Mouse (Mus musculus) heart, embryonic 14.5 days (tissue): ENCODE results near the gene Celf2. TPM values are rescaled to one million over a fixed set of nuclear protein-coding genes. Genes with fewer than 3 reads are reported as not detected.

Experiments
- ATAC-seq: fragments of 200-750 bp; cut with Nextera tagmentation; 2 replicates; pipeline ENCODE4 v1.8.0; 2017; ENCODE audit warnings: low read depth, moderate TSS enrichment; ENCODE audit not compliant: insufficient number of reproducible peaks, insufficient read depth, low FRiP score
- H3K27ac ChIP-seq, 2 experiments: fragments of 200-500 bp in 1 of 2; fragments of 300-500 bp in 1 of 2; sonication (generic) in 1 of 2; replicated peaks in 1 of 2; 2 replicates each; pipeline ENCODE4 v1.5.1; 2012 to 2014; ENCODE audit warnings: low read depth in 2 of 2, low read length in 2 of 2, control low read depth in 1 of 2, mild to moderate bottlenecking in 1 of 2, mixed read lengths in 1 of 2; ENCODE audit not compliant: control insufficient read depth in 1 of 2, insufficient read depth in 1 of 2
- H3K27me3 ChIP-seq: fragments of 300-500 bp; sonication (generic); 2 replicates; pipeline ENCODE4 v1.6.1; 2014; ENCODE audit warnings: mild to moderate bottlenecking, low read length, control low read depth; ENCODE audit not compliant: control insufficient read depth, insufficient read depth
- H3K36me3 ChIP-seq: fragments of 300-500 bp; sonication (generic); 2 replicates; pipeline ENCODE4 v1.6.1; 2014; ENCODE audit warnings: mild to moderate bottlenecking, control low read depth, low read length, mixed read lengths; ENCODE audit not compliant: control insufficient read depth, insufficient read depth
- H3K4me1 ChIP-seq, 2 experiments: fragments of 200-500 bp in 1 of 2; fragments of 300-500 bp in 1 of 2; sonication (generic) in 1 of 2; 2 replicates each; pipeline ENCODE4 v1.6.1; 2012 to 2014; ENCODE audit warnings: low read length in 2 of 2, control low read depth in 1 of 2, mixed read lengths in 1 of 2; ENCODE audit not compliant: control insufficient read depth in 2 of 2, insufficient read depth in 2 of 2
- H3K4me2 ChIP-seq: fragments of 300-500 bp; sonication (generic); 2 replicates; pipeline ENCODE4 v1.6.1; 2014; ENCODE audit warnings: mild to moderate bottlenecking, low read length
- H3K4me3 ChIP-seq, 2 experiments: fragments of 200-500 bp in 1 of 2; fragments of 300-500 bp in 1 of 2; sonication (generic) in 1 of 2; 2 replicates each; pipeline ENCODE4 v1.5.1; 2012 to 2014; ENCODE audit warnings: low read length in 2 of 2, mild to moderate bottlenecking in 2 of 2, control low read depth in 1 of 2, low read depth in 1 of 2, moderate library complexity in 1 of 2; ENCODE audit not compliant: control insufficient read depth in 1 of 2, insufficient read depth in 1 of 2
- H3K9ac ChIP-seq: fragments of 300-500 bp; sonication (generic); 2 replicates; pipeline ENCODE4 v1.6.1; 2014; ENCODE audit warnings: mild to moderate bottlenecking, low read length
- H3K9me3 ChIP-seq: fragments of 300-500 bp; sonication (generic); 2 replicates; pipeline ENCODE4 v1.6.1; 2016; ENCODE audit warnings: low read length, control low read depth; ENCODE audit not compliant: control insufficient read depth
- WGBS: fragments of 180-500 bp; shearing (Covaris S2); extraction: QIAGEN DNeasy Blood & Tissue Kit; methylation state at CpG from one replicate; pipeline ENCODE4 v1.1.7; 2014; 5-methylcytosine and 5-hydroxymethylcytosine counted together
- polyA plus RNA-seq: library from polyadenylated mRNA; unstranded; fragments of >200 nt; fragmentation: Nextera tagmentation; extraction: Ambion mirVana; gene quantifications from 2 replicates; pipeline ENCODE4 v1.2.1, GENCODE M21; 2014

Celf2 gene
- polyA plus RNA-seq, 1 experiment from 2014 or later: 66.5 TPM

DNA sequence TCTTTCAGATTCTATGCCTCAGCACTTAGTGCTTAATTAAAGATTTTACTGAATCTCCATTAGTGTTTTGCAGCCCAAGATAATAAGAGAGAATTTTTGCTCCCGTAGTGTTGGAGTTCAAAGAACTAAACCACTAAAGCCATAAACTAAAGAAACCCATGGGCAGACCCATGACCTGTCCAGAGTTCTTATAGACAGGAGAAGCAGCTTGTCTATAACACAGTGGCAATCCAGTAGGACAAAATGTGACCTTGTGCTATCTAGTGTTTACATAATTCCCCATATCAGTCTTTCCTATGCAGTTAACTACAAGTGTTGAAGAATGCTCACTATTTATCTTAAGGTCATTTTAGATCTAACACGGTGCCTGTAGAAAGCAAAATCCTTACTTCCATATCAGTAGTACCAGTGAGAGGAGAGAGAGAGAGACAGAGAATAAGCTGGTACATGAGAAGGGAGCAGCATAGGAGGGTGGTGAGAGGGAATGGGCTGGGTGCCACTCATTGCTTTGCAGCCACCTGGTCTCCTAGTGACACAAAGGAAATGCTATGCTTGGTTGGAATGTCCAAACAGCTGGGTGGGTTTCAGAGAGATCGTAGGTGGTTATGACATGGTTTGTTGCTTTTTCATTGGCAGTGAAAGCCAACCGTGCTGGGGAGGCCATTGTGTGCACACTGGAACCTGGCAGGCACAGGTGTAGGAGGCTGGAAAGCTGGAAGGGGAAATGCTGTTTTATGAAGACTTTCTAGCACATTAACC, 162.5 kb downstream of the Celf2 start:
- H3K4me1 ChIP-seq: peaks cover 3 to 14% of the 10 kb centered on the region in 2 experiments
- peak overlapping the region in 1 of 2 experiments; percentile 33; a peak in 2 of 4 replicates for H3K27ac ChIP-seq
- H3K4me2 ChIP-seq: no peak overlapping the region
- H3K4me3 ChIP-seq: no peak overlapping the region
- no peaks in the 10 kb centered on the region for H3K9me3 ChIP-seq
- H3K27me3 ChIP-seq: no peaks in the 10 kb centered on the region
- no peaks in the 10 kb centered on the region for H3K36me3 ChIP-seq
- WGBS: 43% methylated on average over 4 of the region's 4 CpGs
- H3K9ac ChIP-seq: no peak overlapping the region
- ATAC-seq: no peak

- no peak overlapping the region for H3K9ac ChIP-seq
Measured at GRCm38 (mm10) chr2:7344951-7345350, 164.4 kb downstream of the Celf2 start.

DNA sequence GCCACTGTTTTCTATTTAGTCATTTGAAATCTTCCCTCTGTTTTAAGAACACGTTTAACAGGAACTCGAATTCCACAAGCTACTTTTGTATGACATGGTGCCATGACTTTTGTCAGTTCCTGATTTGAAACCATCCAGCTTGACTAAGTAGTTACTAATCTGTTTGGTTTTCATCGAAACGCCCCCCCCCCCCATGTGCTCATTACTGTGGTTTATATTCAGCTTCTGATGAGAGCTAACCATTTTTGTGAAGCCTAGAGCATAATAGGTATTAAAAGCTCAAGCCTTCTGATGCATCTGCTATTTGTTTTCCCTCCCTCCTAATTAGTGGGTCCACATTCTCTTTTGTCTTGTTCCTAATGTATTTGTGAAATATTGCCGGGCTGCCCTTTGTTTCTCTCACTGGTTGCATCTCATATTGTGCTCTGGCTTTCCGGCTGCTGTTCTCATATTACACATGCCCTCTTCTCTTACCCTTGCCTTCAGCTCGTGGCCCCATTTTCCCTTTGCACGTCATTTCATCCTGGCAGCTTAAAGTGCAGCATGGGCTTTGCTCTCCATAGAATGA, 166.4 kb downstream of the Celf2 start:
- Histone ChIP-seq H3K4me1 (peaks cover 3 to 14% of the 10 kb centered on the region in 2 experiments), H3K9ac (no peak overlapping the region), H3K9me3 (no peaks in the 10 kb centered on the region), H3K4me2 (no peak overlapping the region), H3K36me3 (no peaks in the 10 kb centered on the region), H3K27me3 (no peaks in the 10 kb centered on the region), H3K27ac (no peak overlapping the region), H3K4me3 (no peak overlapping the region)
- no peak for ATAC-seq
- WGBS: 79% methylated on average over 8 of the region's 8 CpGs

More at GRCm38 (mm10) chr2:7344951-7345350, 164.4 kb downstream of the Celf2 start:
- Histone ChIP-seq H3K27ac (no peak overlapping the region), H3K4me1 (peaks cover 3 to 14% of the 10 kb centered on the region in 2 experiments), H3K4me2 (no peak overlapping the region), H3K36me3 (no peaks in the 10 kb centered on the region), H3K27me3 (no peaks in the 10 kb centered on the region), H3K4me3 (no peak overlapping the region), H3K9me3 (no peaks in the 10 kb centered on the region)
- 80% methylated on average over 2 of the region's 2 CpGs for WGBS
- ATAC-seq: no peak

GRCm38 (mm10) chr2:7334846-7335245, 174.5 kb downstream of the Celf2 start:
- Histone ChIP-seq H3K4me1 (no peaks in the 10 kb centered on the region), H3K4me2 (no peak overlapping the region), H3K27ac (no peak overlapping the region), H3K36me3 (no peaks in the 10 kb centered on the region), H3K4me3 (no peak overlapping the region), H3K27me3 (no peaks in the 10 kb centered on the region), H3K9ac (no peak overlapping the region), H3K9me3 (no peaks in the 10 kb centered on the region)
- WGBS: 85% methylated on average over 2 of the region's 2 CpGs
- no peak for ATAC-seq

DNA sequence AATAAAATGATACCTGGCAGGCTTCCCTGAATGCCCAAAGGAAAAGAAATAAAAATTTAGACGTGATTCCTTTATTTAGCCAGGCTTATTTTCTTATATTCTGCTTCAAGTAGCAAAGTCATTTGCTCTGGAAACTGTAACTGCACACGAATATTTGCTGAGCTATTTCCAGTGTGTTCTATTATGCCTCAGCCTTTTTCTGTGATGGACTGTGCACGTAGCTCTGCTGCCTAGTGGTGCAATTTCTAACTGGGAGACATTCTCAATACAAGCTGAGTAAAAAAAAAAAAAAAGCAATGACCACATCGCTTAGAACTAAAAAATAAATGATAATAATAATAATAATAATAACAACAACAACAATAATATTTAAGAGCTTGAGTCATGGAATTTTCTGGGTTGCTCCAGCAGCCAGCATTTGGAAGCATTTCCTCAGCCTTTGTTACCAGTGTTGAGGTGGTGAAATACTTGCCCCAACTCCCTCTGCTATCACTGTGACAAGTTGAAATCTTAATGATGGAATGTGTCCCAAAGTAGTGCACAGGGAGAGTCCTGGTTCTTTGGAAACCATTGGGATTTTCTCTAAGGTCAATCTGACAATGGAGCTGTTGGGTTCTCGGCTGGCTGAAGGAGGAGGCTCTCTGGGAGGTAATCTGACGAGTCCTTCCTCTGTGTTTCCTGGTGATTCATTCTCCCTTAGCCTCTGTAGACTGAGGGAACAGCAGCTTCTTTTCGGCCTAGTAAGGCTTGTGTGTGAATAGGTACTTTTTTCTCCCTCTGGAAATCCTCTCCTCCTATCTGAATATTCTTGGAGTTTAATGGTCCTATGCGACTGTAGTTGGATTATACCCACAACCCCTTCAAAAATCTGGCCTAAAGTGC, 181.1 kb downstream of the Celf2 start:
- Histone ChIP-seq H3K9ac (no peak overlapping the region), H3K27ac (no peak overlapping the region), H3K4me3 (no peak overlapping the region), H3K4me1 (peaks cover 0 to 7% of the 10 kb centered on the region in 2 experiments; a peak in 2 of 4 replicates), H3K36me3 (no peaks in the 10 kb centered on the region), H3K27me3 (no peaks in the 10 kb centered on the region), H3K4me2 (no peak overlapping the region), H3K9me3 (no peaks in the 10 kb centered on the region)
- 51% methylated on average over 8 of the region's 8 CpGs for WGBS
- no peak for ATAC-seq

DNA sequence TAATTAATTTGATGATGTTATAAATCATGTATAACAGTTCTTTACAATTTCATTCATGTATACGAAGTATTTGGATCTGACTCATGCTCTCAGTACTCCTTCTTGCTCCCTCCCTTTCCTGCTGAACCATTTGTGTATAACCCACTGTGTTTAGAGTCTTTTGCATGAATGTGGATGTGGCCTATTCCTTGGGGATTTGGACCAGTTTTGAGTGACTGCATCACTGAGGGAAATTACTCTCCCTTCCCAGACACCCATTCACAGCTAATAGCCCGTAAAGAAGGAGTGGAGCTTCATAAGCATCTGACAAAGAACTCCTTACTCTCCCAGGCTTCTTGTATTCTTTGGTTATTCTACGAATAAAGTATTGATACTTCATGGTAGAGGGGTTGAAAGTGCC, 189.6 kb downstream of the Celf2 start:
- peaks cover 0 to 4% of the 10 kb centered on the region in 2 experiments; a peak in 1 of 4 replicates for H3K4me1 ChIP-seq
- no peak overlapping the region for H3K27ac ChIP-seq
- H3K9ac ChIP-seq: no peak overlapping the region
- no peak for ATAC-seq
- no peaks in the 10 kb centered on the region for H3K36me3 ChIP-seq
- H3K9me3 ChIP-seq: no peaks in the 10 kb centered on the region
- H3K4me3 ChIP-seq: no peak overlapping the region
- 82% methylated on average over 3 of the region's 3 CpGs for WGBS
- no peaks in the 10 kb centered on the region for H3K27me3 ChIP-seq
- H3K4me2 ChIP-seq: no peak overlapping the region

DNA sequence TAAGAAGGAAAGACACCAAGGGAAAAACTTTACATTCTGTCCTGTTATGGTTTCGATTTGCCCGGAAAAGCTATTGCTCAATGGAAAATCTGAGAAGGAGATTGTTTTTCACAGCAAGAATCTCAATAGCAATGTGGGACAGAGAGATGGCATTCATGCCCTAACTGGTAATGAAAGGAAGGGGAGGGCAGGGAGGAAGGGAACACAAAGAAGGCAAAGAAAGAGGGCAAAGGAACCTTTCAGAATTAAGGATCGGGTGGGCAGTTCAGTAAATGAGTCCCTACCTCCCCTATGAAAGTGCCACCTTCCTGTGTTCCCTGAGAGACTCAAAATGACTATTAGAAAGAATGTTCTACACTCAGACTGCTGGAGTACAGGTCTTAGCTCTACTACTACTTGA, 197.6 kb downstream of the Celf2 start:
- no peak for ATAC-seq
- Histone ChIP-seq H3K36me3 (no peaks in the 10 kb centered on the region), H3K9ac (no peak overlapping the region), H3K4me1 (no peaks in the 10 kb centered on the region), H3K9me3 (no peaks in the 10 kb centered on the region), H3K4me2 (no peak overlapping the region), H3K4me3 (no peak overlapping the region), H3K27ac (no peak overlapping the region), H3K27me3 (no peaks in the 10 kb centered on the region)
- WGBS: 56% methylated on average over 3 of the region's 3 CpGs
